Mouse (Mus musculus): Measurements from ENCODE around the gene Ube2h. TPM values are rescaled to one million over a fixed set of nuclear protein-coding genes. Genes with fewer than 3 reads are reported as not detected.

The Ube2h gene
- polyA plus RNA-seq, 1 experiment from 2014 or later = 49.8 TPM

DNA sequence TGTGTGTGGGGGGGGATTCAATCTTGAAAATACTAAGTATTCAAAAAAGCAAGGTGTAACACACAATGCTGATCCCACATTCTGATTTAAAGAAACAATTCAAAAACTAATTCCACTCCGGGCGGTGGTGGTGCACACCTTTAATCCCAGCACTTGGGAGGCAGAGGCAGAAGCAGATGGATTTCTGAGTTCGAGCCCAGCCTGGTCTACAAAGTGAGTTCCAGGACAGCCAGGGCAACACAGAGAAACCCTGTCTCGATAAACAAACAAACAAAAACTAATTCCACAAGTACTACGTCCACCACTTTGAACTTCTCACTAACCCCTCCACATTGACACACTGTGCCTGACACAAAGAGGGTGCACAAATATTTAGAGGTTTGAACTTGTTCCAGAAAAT is 4.7 kb downstream of the Ube2h start:
- H3K27me3 ChIP-seq (replicated peaks) = no peaks in the 10 kb centered on the region
- no peak for ATAC-seq (ENCODE audit: extremely low read depth, insufficient number of reproducible peaks, low FRiP score, low TSS enrichment)
- H3K9ac ChIP-seq = peak overlapping the region; percentile 50; the same call in 1 of the 2 replicates
- peaks cover 33% of the 10 kb centered on the region for H3K36me3 ChIP-seq
- peaks cover 36% of the 10 kb centered on the region for H3K4me1 ChIP-seq
- peak overlapping the region; percentile 92 for H3K4me3 ChIP-seq
- peak overlapping the region; percentile 97 for H3K27ac ChIP-seq (replicated peaks)
- no peaks in the 10 kb centered on the region for H3K9me3 ChIP-seq
- peak overlapping the region; percentile 91 for H3K4me2 ChIP-seq
- WGBS = 83% methylated on average over 5 of the region's 5 CpGs

DNA sequence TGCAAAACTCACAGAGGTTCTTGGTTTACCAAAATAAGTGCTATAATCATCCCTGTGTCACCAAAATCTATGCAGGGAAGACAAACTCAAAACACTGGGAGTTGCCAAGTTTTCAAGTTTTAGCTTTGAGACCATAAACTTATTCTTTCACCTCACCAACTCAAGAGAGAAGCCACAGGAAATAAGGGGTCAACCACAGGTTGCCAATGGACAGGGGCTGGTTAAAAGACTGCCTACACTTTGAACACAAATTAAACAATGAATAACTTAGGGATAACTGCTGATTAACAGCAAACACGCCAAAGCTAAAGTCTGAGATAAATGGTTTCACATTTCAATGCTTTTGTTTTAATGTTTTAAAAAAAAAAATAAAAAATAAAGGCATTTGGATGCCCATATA is 5.2 kb downstream of the Ube2h start:
- 72% methylated on average over 1 of the region's 1 CpGs for WGBS
- H3K4me2 ChIP-seq = peak overlapping the region; percentile 91; the same call in 1 of the 2 replicates
- H3K36me3 ChIP-seq = peaks cover 39% of the 10 kb centered on the region
- H3K27ac ChIP-seq (replicated peaks) = no peak overlapping the region
- H3K9ac ChIP-seq = no peak overlapping the region
- no peaks in the 10 kb centered on the region for H3K9me3 ChIP-seq
- peaks cover 35% of the 10 kb centered on the region for H3K4me1 ChIP-seq
- no peaks in the 10 kb centered on the region for H3K27me3 ChIP-seq (replicated peaks)
- no peak overlapping the region for H3K4me3 ChIP-seq
- no peak for ATAC-seq (ENCODE audit: extremely low read depth, insufficient number of reproducible peaks, low FRiP score, low TSS enrichment)

DNA sequence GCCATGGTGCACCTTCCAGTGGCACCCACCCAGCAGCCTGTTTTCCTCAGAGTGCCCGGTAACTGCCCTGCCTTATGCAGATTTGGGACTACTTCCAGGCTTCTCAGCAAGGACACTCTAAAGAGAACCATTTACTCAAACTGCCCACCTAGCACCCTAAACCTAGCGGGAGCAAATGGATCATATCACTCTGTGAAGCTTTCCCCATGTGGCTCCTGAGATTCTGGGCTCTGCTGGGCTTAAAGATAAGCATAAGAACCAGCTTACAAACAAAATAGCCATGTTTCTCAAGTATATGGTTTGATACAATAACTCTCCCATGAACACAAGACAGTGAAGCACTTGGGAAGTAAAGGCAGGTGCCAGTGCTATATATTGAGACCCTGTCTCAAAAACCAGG is 11.8 kb downstream of the Ube2h start:
- H3K27ac ChIP-seq (replicated peaks) = no peak overlapping the region
- H3K4me1 ChIP-seq = peaks cover 11% of the 10 kb centered on the region
- H3K4me3 ChIP-seq = no peak overlapping the region
- peaks cover 85% of the 10 kb centered on the region for H3K36me3 ChIP-seq
- ATAC-seq (ENCODE audit: extremely low read depth, insufficient number of reproducible peaks, low FRiP score, low TSS enrichment) = no peak
- no peak overlapping the region for H3K9ac ChIP-seq
- H3K4me2 ChIP-seq = no peak overlapping the region
- no peaks in the 10 kb centered on the region for H3K27me3 ChIP-seq (replicated peaks)
- no peaks in the 10 kb centered on the region for H3K9me3 ChIP-seq
- WGBS = 86% methylated on average over 2 of the region's 2 CpGs

DNA sequence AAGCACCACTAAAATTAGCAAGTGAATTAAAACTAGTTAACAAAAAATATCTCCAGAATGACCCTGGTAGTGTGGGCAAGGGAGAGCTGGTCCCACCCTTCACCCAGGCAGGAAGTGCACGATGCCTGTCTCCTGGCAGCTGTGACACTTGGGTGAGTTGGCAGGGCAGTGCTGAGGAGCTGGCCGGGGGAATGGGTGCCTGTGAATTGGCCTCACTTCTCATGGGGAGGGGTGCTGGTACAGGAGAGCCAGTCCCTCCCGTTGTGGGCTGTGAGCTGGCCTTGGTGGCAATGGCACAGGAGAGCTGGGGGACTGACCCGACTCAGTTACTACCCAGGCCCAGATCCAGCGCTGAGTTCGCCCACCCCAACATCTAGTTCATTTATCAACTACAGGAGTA is 16.4 kb downstream of the Ube2h start:
- Histone ChIP-seq H3K36me3 (peaks cover 85% of the 10 kb centered on the region), H3K9ac (no peak overlapping the region), H3K4me2 (no peak overlapping the region), H3K4me3 (no peak overlapping the region), H3K4me1 (peaks cover 16% of the 10 kb centered on the region), H3K27ac (replicated peaks) (no peak overlapping the region), H3K9me3 (no peaks in the 10 kb centered on the region), H3K27me3 (replicated peaks) (no peaks in the 10 kb centered on the region)
- no peak for ATAC-seq (ENCODE audit: extremely low read depth, insufficient number of reproducible peaks, low FRiP score, low TSS enrichment)
- 88% methylated on average over 6 of the region's 6 CpGs for WGBS

DNA sequence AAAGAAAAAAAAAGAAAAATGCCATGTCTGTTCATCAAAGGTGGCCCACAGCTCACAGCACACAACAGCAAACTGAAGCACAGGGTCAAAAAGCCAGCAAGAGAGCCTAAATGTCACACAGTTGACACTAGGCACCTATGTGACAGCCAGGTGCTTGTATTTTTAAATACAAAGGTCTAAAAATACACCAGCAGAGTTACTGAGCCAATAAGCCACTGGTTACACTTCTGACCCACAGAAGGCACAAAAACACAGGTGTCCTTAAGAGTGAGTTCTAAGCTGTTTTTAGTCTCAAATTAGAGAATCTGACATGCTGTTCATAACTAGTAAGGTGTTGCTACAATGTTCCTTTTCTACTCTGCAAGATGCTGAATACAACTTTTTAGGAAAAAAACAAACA is 17.7 kb downstream of the Ube2h start:
- no peak overlapping the region for H3K4me3 ChIP-seq
- H3K9ac ChIP-seq = no peak overlapping the region
- ATAC-seq (ENCODE audit: extremely low read depth, insufficient number of reproducible peaks, low FRiP score, low TSS enrichment) = no peak
- no peaks in the 10 kb centered on the region for H3K9me3 ChIP-seq
- H3K36me3 ChIP-seq = peaks cover 83% of the 10 kb centered on the region
- H3K4me2 ChIP-seq = no peak overlapping the region
- peaks cover 23% of the 10 kb centered on the region for H3K4me1 ChIP-seq
- H3K27ac ChIP-seq (replicated peaks) = no peak overlapping the region
- H3K27me3 ChIP-seq (replicated peaks) = no peaks in the 10 kb centered on the region

DNA sequence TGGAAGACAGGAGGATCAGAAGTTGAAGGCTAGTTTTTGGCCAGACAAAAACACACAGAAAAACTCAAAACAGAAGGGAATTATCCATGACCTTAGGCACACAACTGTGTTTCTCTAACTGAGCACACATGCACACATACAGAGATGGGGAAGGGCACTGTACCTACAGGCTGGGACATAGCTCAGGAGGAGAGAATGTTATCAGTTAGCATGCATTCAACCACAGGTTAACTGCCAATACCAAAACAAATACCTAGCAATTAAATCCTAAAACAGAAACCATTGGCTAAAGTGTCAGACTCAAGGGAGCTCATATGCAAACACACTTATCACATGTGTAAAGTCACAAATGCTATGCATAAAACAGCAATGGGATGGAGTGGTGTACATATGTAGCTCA is 20.2 kb downstream of the Ube2h start:
- Histone ChIP-seq H3K4me1 (peaks cover 31% of the 10 kb centered on the region), H3K4me2 (no peak overlapping the region), H3K27me3 (replicated peaks) (no peaks in the 10 kb centered on the region), H3K36me3 (peaks cover 88% of the 10 kb centered on the region), H3K9ac (no peak overlapping the region), H3K4me3 (no peak overlapping the region), H3K27ac (replicated peaks) (no peak overlapping the region), H3K9me3 (no peaks in the 10 kb centered on the region)
- ATAC-seq (ENCODE audit: extremely low read depth, insufficient number of reproducible peaks, low FRiP score, low TSS enrichment) = no peak

DNA sequence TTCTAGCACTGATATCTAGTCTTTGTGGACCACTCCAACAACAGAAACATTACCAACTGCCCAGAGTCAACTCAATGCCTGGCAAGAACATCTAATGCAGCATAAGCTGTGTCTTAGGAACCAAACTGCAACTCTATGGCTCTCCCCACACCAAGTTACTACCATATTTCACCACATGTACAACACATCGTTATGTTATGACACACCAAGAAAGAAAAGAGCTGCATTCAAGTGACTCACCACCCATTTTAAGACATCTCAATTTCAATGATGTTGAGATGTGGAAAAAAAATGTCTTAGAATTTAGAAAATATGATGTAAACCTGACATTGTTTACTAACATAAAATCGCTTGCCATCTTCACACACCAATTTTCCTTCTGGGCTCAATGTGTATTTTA is 22.0 kb downstream of the Ube2h start:
- peaks cover 92% of the 10 kb centered on the region for H3K36me3 ChIP-seq
- WGBS = 90% methylated on average over 2 of the region's 2 CpGs
- no peaks in the 10 kb centered on the region for H3K27me3 ChIP-seq (replicated peaks)
- H3K9ac ChIP-seq = no peak overlapping the region
- no peak overlapping the region for H3K4me3 ChIP-seq
- no peak for ATAC-seq (ENCODE audit: extremely low read depth, insufficient number of reproducible peaks, low FRiP score, low TSS enrichment)
- H3K27ac ChIP-seq (replicated peaks) = peak overlapping the region; percentile 59; the same call in 1 of the 2 replicates
- H3K4me1 ChIP-seq = peaks cover 40% of the 10 kb centered on the region
- no peaks in the 10 kb centered on the region for H3K9me3 ChIP-seq
- no peak overlapping the region for H3K4me2 ChIP-seq

DNA sequence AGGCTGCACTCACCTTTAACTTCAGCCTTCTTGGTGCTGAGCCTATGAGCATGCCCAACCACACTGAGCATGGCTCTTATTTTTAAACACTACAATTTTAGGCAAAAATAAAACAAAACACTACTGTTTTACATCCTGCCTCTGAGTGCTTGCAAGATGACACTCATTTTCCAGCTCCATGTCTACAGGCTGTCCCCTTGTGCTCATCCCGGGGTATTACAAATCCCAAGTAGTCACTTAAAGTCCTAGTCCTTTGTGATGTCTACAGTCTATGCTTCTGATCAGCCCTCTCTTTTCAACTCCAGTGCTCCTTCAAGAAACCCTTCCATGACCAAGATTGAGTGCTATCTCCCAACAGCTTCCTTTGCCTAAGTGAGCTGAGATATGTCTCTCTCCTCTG is 26.0 kb downstream of the Ube2h start:
- Histone ChIP-seq H3K27ac (replicated peaks) (no peak overlapping the region), H3K36me3 (peaks cover 88% of the 10 kb centered on the region)
- 50% methylated on average over 1 of the region's 1 CpGs for WGBS

DNA sequence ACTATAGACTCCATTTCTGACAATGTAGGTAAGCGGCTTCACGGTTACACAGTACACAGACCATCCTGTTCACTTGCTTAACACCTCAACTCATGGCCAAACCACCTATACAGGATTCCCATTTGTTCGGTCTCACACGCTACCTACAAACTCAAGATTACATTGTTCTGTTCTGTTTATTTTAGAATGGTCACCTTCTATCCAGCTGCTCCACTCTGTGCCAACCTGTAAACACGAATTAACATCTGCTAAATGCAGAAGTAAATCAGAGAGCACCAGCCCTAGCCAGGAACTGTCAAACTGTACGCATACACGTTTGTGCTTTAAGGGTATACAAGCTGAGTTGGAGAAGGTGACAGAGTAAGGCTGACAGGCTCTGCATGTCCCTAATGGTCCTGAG is 27.5 kb downstream of the Ube2h start:
- peaks cover 88% of the 10 kb centered on the region for H3K36me3 ChIP-seq
- no peak overlapping the region for H3K9ac ChIP-seq
- no peaks in the 10 kb centered on the region for H3K27me3 ChIP-seq (replicated peaks)
- no peak overlapping the region for H3K4me3 ChIP-seq
- whole genome bisulfite sequencing = 82% methylated on average over 7 of the region's 7 CpGs
- no peaks in the 10 kb centered on the region for H3K9me3 ChIP-seq
- no peak for ATAC-seq (ENCODE audit: extremely low read depth, insufficient number of reproducible peaks, low FRiP score, low TSS enrichment)
- peaks cover 67% of the 10 kb centered on the region for H3K4me1 ChIP-seq
- no peak overlapping the region for H3K4me2 ChIP-seq
- peak overlapping the region; percentile 34; the same call in 1 of the 2 replicates for H3K27ac ChIP-seq (replicated peaks)

More for the DNA sequence above, 26.0 kb downstream of the Ube2h start:
- H3K9me3 ChIP-seq = no peaks in the 10 kb centered on the region
- H3K4me2 ChIP-seq = no peak overlapping the region
- H3K27me3 ChIP-seq (replicated peaks) = no peaks in the 10 kb centered on the region
- no peak overlapping the region for H3K9ac ChIP-seq
- no peak for ATAC-seq (ENCODE audit: extremely low read depth, insufficient number of reproducible peaks, low FRiP score, low TSS enrichment)
- no peak overlapping the region for H3K4me3 ChIP-seq
- peaks cover 64% of the 10 kb centered on the region for H3K4me1 ChIP-seq

DNA sequence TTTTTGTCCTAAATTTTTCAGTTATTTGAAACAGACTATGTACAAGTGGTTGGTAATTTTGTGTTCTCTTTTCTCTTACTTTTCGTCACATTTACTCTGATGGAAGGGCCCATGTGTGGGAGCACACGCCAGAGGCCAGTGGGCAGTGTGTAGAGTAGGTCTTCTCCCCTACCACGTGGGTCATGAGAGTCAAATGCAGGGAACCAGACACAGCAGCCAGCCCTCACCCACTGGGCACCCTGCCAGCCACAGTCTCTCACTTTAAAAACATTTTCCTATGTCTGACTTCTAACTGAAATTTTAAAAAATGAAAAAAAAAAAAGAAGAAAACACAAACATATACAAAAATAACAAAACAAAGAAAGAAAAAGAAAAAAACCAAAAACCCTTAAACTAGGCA is 28.0 kb downstream of the Ube2h start:
- Histone ChIP-seq H3K27me3 (replicated peaks) (no peaks in the 10 kb centered on the region), H3K4me3 (no peak overlapping the region), H3K9me3 (no peaks in the 10 kb centered on the region), H3K27ac (replicated peaks) (no peak overlapping the region), H3K4me2 (no peak overlapping the region), H3K9ac (no peak overlapping the region), H3K36me3 (peaks cover 88% of the 10 kb centered on the region), H3K4me1 (peaks cover 62% of the 10 kb centered on the region)
- no peak; the same call in 1 of the 2 replicates for ATAC-seq (ENCODE audit: extremely low read depth, insufficient number of reproducible peaks, low FRiP score, low TSS enrichment)
- WGBS = 40% methylated on average over 3 of the region's 3 CpGs

DNA sequence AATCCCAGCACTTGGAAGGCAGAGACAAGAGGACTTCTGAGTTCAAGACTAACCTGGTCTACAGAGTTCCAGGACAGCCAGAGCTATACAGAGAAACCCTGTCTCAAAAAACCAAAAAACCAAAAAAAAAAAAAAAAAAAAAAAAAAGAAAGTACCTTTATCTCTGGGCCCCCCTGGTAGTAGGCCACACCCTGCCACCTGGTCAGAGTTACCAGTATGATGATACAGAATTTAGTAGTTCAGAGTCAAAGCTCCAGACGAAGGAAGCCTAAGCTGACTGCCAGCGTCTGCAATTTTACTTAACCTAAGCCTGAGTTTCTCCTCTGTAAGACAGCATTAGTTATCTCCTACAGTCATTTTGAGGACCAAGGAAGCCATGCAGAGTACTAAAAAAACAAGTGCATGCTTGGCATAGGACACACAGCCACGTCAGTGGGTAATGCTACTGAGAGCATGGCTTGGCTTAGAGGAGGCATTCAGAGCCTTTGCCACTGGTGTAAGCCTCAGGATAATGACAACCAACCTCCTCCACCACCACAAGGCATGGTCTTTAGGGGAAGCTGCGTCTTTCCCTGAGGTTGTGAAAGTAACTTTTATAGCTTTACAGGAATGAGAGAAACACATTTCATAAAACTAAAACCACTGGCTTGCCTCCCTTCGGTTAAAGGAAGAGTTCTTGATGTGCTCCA is 29.0 kb downstream of the Ube2h start:
- H3K4me3 ChIP-seq = no peak overlapping the region
- H3K36me3 ChIP-seq = peaks cover 88% of the 10 kb centered on the region
- no peaks in the 10 kb centered on the region for H3K9me3 ChIP-seq
- peaks cover 62% of the 10 kb centered on the region for H3K4me1 ChIP-seq
- 64% methylated on average over 5 of the region's 5 CpGs for WGBS
- no peaks in the 10 kb centered on the region for H3K27me3 ChIP-seq (replicated peaks)
- 0 out of 2 replicates have a peak overlapping the region, but pooled peaks have one; percentile 33 for H3K9ac ChIP-seq
- H3K4me2 ChIP-seq = peak overlapping the region; percentile 6; the same call in 1 of the 2 replicates
- no peak for ATAC-seq (ENCODE audit: extremely low read depth, insufficient number of reproducible peaks, low FRiP score, low TSS enrichment)
- 0 out of 2 replicates have a peak overlapping the region, but pooled peaks have one; percentile 46 for H3K27ac ChIP-seq (replicated peaks)

DNA sequence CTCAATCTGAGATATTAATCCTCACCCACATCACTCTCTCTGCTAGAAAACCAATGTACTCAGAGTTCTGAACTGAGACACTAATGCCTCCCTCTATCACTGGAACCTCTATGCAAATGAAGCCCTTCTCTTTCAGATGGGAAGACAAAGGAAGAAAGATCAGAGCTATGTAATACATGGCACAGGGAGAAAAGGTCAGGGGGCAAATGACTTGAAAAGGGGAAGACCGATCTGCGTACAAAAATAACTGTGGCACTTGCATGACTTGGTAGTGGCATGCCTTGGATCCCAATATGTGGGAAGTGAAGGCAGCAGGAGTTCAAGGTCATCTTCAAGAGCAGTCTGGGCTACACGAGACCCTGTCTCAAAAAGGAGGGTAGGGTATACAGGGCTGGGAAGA is 31.4 kb downstream of the Ube2h start:
- peaks cover 83% of the 10 kb centered on the region for H3K36me3 ChIP-seq
- WGBS = 38% methylated on average over 3 of the region's 3 CpGs
- peak overlapping the region; percentile 33 for H3K27ac ChIP-seq (replicated peaks)

More for the DNA sequence above, 31.4 kb downstream of the Ube2h start:
- Histone ChIP-seq H3K27me3 (replicated peaks) (no peaks in the 10 kb centered on the region), H3K4me2 (no peak overlapping the region), H3K4me1 (peaks cover 73% of the 10 kb centered on the region), H3K9ac (no peak overlapping the region), H3K4me3 (no peak overlapping the region), H3K9me3 (no peaks in the 10 kb centered on the region)
- no peak for ATAC-seq (ENCODE audit: extremely low read depth, insufficient number of reproducible peaks, low FRiP score, low TSS enrichment)

All from heart, embryonic 13.5 days (tissue).